Mouse (Mus musculus) myocyte (in vitro differentiated cells): ENCODE results near the gene Duxbl2. TPM values are rescaled to one million over a fixed set of nuclear protein-coding genes. Genes with fewer than 3 reads are reported as not detected.
"Not testable (repeated sequence)": the region's sequence is repeated elsewhere in the genome, so short reads cannot be mapped to it uniquely, and the experiment has no call there.

ENCODE experiments used
- H3K27me3 ChIP-seq: one replicate; pipeline ENCODE4 v1.6.1; 2011; ENCODE audit not compliant: control insufficient read depth, insufficient read depth, insufficient read length
- H3K36me3 ChIP-seq: one replicate; pipeline ENCODE4 v1.6.1; 2011; ENCODE audit not compliant: control insufficient read depth, insufficient read depth
- H3K4me2 ChIP-seq: one replicate; pipeline ENCODE4 v1.6.1; 2011; ENCODE audit warnings: low read depth, control low read depth
- H3K4me3 ChIP-seq: one replicate; pipeline ENCODE4 v1.5.1; 2011; ENCODE audit warnings: mild to moderate bottlenecking, control low read depth, moderate library complexity
- H3K79me2 ChIP-seq: one replicate; pipeline ENCODE4 v1.6.1; 2011; ENCODE audit not compliant: control insufficient read depth, insufficient read depth
- H3ac ChIP-seq: one replicate; pipeline ENCODE4 v1.6.1; 2011; ENCODE audit not compliant: control insufficient read depth, insufficient read length
- polyA plus RNA-seq: library from polyadenylated mRNA; unstranded; fragments of >200 nt; fragmentation: generic; extraction: Trizol; gene quantifications from one replicate; pipeline ENCODE4 v1.2.1, GENCODE M21; 2012; ENCODE audit warnings: missing spikeins

Gene Duxbl2
- 0.22 TPM for polyA plus RNA-seq

DNA sequence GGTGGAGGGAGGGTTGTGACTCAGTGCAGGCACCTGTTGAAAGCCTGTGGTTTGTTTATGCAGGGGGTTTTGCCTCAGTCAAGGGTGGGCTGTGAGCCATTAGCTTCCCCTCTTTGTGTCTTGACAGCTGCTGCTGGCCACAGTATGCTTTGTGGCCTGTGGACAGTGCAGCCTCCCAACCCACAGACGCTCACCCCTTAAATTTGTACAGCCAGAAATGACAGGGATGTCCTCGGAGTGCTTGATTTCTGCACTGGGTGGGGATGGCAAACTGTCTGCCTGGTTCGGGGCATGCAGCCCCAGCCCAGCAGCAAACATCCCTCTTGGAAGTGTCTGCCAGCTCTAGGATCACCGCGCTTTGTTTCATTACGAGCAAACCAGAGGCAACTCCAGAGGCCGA is at the start of gene Duxbl2:
TSS of gene Duxbl2 (plus strand) at position 200 of the 400 bp plus-strand sequence.
- not testable (repeated sequence) for H3K4me3 ChIP-seq, H3K27me3 ChIP-seq

DNA sequence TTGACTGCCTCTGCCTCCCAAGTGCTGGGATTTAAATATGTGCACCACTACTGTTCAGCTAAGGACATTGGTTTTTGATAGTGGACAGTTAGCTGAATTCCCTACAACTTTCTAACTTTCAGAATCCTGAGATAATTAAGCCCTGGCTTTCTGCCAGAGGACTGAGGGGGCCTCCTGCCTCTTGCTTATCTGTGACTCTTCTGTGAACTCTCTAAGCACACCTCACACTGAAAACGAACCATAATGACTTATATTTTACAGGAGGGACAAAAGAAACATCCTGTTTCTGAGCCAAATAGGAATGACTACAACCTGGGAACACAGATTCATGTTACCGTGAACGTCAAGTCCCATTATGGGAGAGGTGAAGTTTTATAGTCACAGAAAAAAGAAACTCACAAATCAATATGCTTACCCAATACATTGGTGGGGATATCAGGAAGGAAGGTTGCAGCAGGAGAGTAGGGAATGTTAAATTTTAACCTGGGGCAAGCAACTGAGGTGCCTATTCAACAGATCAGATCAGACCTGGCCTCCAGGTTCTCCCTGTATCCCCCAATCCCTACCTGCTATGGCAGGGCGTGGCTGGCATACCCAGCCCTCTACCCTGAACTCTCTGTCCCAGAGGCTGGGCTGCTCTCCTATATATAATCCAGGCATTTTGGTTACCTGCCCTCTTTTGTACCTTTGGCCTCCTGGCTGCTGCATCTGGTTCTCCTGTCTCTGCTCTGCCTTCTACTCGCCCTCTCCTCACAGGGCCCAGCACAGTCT is 41.3 kb upstream of the Duxbl2 start:
- H3K36me3 ChIP-seq, H3K4me2 ChIP-seq, H3K27me3 ChIP-seq, H3K79me2 ChIP-seq, H3K4me3 ChIP-seq, H3ac ChIP-seq: not testable (repeated sequence)

More for the DNA sequence above, at the start of gene Duxbl2:
- H3K79me2 ChIP-seq, H3ac ChIP-seq, H3K36me3 ChIP-seq, H3K4me2 ChIP-seq: not testable (repeated sequence)

DNA sequence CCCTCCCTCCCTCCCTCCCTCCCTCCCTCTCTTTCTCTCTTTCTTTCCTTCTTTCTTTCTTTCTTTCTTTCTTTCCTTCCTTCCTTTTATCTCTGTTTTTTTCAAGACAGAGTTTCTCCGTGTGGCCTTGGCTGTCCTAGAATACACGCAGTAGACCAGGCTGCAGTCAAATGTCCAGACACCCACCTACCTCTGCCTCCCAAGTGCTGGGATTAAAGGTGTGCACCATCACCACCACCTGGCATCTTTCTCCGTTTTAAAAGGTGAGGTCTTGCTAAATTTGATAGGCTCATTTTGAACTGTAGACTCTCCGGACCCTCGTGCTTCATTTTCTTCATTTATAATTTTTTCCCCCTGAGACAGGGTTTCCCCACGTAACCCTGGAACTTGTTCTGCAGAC is 36.9 kb upstream of the Duxbl2 start, which contains the start of gene Cphx2:
TSS of gene Cphx2 (plus strand) at position 301 of the 400 bp plus-strand sequence.
- not testable (repeated sequence) for H3K4me3 ChIP-seq, H3K4me2 ChIP-seq, H3K36me3 ChIP-seq, H3K27me3 ChIP-seq, H3K79me2 ChIP-seq, H3ac ChIP-seq

DNA sequence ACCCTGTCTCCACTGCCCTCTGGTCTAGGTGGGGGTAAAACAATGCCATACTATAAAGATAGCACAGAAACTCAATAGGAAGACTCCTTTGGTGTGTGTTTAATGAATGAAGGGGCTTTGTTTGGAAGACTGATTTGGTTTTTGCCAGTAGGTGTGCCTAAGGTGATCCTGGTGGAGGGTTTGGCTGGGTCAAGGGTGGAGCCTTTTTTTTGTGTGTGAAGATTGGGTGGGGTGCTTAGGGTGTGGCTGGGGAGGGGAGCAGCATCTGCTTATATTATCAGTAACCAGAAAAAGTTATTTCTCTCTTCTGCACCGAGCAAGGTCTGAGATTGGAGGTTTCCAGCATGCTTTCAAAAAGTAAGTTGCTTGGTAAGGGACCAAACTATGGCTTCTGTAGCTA is 36.2 kb upstream of the Duxbl2 start, which contains the start of gene Cphx3:
TSS of gene Cphx3 (plus strand) at position 301 of the 400 bp plus-strand sequence.
- H3ac ChIP-seq, H3K4me3 ChIP-seq, H3K27me3 ChIP-seq, H3K36me3 ChIP-seq, H3K4me2 ChIP-seq, H3K79me2 ChIP-seq: not testable (repeated sequence)

DNA sequence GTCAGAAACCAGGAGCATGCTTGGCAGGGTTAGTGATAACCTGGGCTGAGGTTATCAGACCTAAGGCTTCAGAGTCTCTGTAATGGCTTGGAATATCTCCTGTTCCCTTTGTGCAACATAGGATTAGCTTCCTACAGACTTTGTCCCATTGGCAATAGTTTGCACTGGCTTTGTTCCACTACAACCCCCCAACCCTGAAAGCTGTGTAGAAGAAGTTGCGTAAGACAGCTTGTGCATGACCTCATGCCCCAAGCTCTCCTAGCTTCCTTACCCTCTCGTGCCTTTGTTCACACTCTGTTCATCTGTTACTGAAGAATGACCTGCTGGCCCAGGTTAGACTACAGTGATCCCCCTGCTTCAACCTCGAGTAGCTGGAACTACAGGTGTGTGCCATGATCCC is 20.5 kb upstream of the Duxbl2 start:
- not testable (repeated sequence) for H3K79me2 ChIP-seq, H3K4me3 ChIP-seq, H3K27me3 ChIP-seq, H3K36me3 ChIP-seq, H3ac ChIP-seq, H3K4me2 ChIP-seq

DNA sequence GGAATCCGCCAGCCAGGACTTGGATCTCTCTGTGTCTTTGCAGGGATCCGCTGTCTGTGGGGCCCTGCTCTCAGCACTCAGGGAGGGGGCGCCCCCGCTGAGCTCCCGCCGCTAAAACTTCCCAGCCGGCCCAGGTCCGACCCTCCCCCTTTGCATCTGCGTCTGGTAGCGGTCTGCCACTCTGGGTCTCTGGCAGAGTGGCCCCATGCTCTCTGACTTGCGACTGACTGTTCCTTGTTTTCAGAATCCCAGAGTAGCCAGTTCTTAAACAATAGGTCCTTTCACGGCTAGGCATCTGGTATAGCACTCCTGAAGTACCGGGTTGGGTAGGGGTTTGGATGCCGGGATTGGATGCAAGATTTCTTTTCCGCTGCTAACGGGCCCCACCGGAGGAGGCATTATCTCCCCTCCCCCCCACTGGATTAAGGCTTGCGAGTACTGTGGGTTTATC is 426 bp downstream of the Duxbl2 start:
- H3K4me3 ChIP-seq, H3ac ChIP-seq, H3K36me3 ChIP-seq, H3K79me2 ChIP-seq, H3K27me3 ChIP-seq, H3K4me2 ChIP-seq: not testable (repeated sequence)

DNA sequence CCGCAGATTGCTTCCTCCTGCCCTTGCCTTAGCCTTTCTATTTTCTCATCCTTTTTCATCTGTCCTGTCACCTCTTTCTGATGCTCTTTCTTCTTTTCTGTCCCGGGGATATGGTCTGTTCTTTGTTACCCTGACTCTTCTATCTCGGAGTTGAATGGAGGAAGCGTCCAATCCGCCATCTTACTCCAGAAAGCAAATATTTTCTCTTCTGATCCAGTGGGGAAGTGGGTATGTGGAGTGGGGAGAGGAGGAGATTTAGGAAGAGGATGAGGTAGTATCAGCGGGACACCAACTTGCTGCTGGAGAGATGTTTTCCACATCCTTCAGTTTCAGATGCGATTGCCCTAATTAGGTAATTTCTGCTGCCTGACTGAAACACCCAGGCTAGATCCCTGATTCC is 946 bp downstream of the Duxbl2 start:
- not testable (repeated sequence) for H3K4me2 ChIP-seq, H3K4me3 ChIP-seq, H3K36me3 ChIP-seq, H3K79me2 ChIP-seq, H3ac ChIP-seq, H3K27me3 ChIP-seq

DNA sequence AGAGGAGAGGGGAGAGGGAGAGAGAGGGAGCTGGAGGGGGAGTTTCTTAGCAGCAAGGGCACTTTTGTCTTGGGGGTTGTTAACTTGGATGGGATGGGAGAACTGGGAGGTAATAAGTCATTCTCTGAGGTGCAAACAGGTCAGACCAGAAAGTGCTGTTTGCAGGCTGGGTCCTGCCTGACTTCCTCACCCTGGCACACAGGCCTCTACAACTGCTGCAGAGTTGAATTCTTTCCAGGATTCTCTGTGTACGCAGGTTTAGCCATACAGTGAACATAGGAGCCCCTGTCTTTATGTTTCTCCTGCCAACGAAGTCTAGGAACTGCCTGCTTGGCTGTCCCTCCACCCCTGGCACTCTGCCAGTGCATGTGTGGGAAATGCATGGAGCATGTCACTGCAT is 28.9 kb downstream of the Duxbl2 start:
- not testable (repeated sequence) for H3K4me3 ChIP-seq, H3K4me2 ChIP-seq, H3K27me3 ChIP-seq, H3K79me2 ChIP-seq, H3ac ChIP-seq, H3K36me3 ChIP-seq

DNA sequence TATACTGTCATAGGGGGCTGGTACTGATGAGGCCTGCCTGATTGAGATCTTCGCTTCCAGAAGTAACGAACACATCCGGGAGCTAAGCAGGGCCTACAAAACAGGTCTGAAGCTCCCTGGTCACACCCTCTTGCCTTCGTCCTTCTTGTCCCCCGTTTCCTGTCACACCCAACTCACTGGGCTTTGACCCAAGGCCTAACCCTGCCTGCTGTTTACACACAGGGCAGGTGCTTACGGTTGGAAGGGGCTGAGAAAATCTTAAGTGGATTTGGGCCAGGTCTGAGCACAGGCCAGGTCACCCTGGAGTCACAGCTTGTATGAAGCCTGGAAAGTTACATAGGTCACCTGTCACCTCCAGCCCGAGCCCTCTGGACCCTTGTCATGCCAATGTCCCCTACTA is 37.9 kb downstream of the Duxbl2 start:
- H3K79me2 ChIP-seq, H3K4me2 ChIP-seq, H3K27me3 ChIP-seq, H3ac ChIP-seq, H3K4me3 ChIP-seq, H3K36me3 ChIP-seq: not testable (repeated sequence)

DNA sequence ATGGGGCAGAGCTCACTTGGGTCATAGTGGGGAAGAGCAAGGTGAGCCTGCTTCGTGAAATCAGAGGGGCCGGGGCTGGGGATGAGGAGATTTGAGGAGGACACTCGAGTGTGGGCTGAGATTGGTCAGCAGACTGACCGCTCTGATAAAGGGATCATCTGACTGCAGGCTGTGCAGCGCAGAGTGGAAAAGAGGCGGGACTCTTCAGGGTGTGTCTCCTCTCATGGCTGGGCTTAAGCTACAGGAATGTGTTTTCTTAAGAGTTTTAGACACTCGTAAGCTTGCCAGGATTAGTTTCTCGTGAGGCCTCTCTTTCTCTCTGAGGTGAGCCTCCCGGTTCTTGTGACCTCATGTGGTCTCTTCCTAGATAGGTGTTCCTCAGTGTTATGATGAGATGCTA is 43.0 kb downstream of the Duxbl2 start:
- H3K27me3 ChIP-seq, H3K4me2 ChIP-seq, H3ac ChIP-seq, H3K36me3 ChIP-seq, H3K4me3 ChIP-seq, H3K79me2 ChIP-seq: not testable (repeated sequence)

DNA sequence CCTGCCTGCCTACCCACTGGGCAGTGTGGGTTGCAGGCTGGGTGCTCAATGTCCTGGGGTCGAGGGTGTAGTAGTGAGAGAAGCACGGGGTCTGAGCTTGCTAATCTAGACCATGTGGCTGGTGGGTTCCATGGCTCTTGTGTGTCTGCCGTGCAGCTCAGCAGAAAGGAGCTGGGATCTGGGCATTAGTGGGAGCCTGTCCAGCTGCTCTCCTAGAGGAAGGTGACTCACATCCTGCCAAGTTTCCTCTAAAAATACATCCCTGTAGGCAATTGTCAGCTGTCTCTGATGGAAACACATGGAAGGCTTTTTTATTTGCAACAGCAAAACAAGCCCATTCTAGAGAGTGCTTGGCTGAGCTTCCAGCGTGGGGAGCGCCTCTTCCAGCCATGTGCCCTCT is 44.3 kb downstream of the Duxbl2 start:
- not testable (repeated sequence) for H3ac ChIP-seq, H3K36me3 ChIP-seq, H3K4me3 ChIP-seq, H3K27me3 ChIP-seq, H3K79me2 ChIP-seq, H3K4me2 ChIP-seq

DNA sequence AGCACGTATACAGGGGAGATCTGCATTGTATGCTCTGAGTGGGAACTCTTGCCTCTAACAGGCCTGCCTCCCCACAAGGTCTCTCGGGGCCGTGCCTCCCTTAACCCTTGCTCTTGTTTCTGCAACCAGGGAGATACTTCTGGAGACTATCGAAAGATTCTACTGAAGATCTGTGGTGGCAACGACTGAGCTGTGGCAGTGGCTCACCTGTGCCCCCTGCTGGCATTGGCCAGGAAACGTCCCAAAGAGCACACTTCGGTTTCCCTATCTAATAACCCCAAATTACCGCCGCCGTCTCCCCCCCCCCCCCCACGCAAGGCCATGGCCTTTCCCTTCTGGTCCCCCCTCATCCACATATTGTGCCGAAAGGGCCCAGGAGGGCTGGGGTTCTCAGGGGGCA is 47.1 kb downstream of the Duxbl2 start:
- H3ac ChIP-seq, H3K4me3 ChIP-seq, H3K36me3 ChIP-seq, H3K79me2 ChIP-seq, H3K27me3 ChIP-seq, H3K4me2 ChIP-seq: not testable (repeated sequence)

DNA sequence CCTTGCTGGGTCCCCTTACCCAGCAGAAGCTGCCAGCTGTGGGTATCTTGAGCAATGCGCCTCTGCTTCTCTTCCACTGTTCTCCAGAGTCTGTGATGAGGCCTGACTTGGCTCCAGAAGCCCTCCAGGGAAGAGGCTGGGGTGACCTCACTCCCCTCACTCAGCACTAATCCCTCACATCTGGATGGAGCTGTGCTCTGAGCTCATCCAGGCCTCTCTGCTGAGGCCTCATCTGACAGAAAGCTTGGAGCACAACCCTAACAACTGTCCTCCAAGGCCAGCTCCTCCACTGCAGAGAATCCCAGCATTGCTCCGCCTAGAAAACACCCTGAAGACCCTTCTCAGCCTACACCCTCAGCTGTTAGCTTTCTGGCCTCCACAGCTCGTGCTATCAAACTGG is 55.8 kb downstream of the Duxbl2 start:
- not testable (repeated sequence) for H3K36me3 ChIP-seq, H3K79me2 ChIP-seq, H3K27me3 ChIP-seq, H3K4me3 ChIP-seq, H3ac ChIP-seq, H3K4me2 ChIP-seq
